Mouse (Mus musculus): ENCODE data around the gene Olfr773. TPM values are rescaled to one million over a fixed set of nuclear protein-coding genes. Genes with fewer than 3 reads are reported as not detected.

Olfr773 gene
- polyA plus RNA-seq (2015; fragmentation: Nextera tagmentation; extraction: Ambion mirVana): not detected in 2 replicates

GRCm38 (mm10) chr10:129187319-129187718 lies at the start of gene Olfr773:
Olfr773 (minus strand) TSS chr10:129187419.

GRCm38 (mm10) chr10:129235904-129236303 lies 48.7 kb upstream of the Olfr773 start, which contains the start of gene Olfr774:
Olfr774 (plus strand) TSS chr10:129236204.

GRCm38 (mm10) chr10:129177821-129178220 lies 9.4 kb downstream of the Olfr773 start, which contains the start of gene Olfr772:
Olfr772 (minus strand) TSS chr10:129177921.

DNA sequence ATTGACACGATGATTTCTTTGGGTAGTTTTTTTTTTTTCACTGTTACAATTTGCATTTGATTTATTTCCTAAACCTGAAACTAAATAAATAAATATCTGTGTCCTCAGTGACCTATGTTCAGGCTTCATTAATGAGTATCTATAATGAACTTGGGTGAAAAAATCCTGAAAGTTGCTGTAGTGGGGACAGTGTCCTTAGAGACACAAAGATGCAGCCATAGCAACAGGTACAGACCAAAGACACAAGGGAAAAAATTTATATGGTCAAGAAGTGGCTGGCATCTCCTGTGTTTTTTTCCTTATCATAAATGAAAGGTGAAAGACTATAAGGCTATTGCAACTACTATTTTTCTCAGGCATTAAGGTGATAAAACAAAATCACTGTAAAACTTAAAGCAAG lies 22.6 kb downstream of the Olfr773 start, which contains the start of gene Olfr771:
Gene Olfr771 (minus strand): TSS at position 101 of the 400 bp plus-strand sequence.

GRCm38 (mm10) chr10:129138898-129139297 lies 48.3 kb downstream of the Olfr773 start, which contains the start of gene Olfr770:
Olfr770 (minus strand) TSS chr10:129138998.

Other genes starting within 250 kb of the Olfr773 start
- gene Mettl7b, start 226.4 kb downstream of the Olfr773 start, polyA plus RNA-seq (2015; fragmentation: Nextera tagmentation; extraction: Ambion mirVana): not detected in 2 replicates
- gene Olfr9, start 198.0 kb downstream of the Olfr773 start, polyA plus RNA-seq (2015; fragmentation: Nextera tagmentation; extraction: Ambion mirVana): not detected in 2 replicates
- gene Olfr763, start 176.6 kb downstream of the Olfr773 start, polyA plus RNA-seq (2015; fragmentation: Nextera tagmentation; extraction: Ambion mirVana): not detected in 2 replicates
- gene Olfr764-ps1, start 147.5 kb downstream of the Olfr773 start, polyA plus RNA-seq (2015; fragmentation: Nextera tagmentation; extraction: Ambion mirVana): not detected in 2 replicates
- gene Olfr765, start 137.4 kb downstream of the Olfr773 start, polyA plus RNA-seq (2015; fragmentation: Nextera tagmentation; extraction: Ambion mirVana): not detected in 2 replicates
- gene Olfr766-ps1, start 118.4 kb downstream of the Olfr773 start, polyA plus RNA-seq (2015; fragmentation: Nextera tagmentation; extraction: Ambion mirVana): not detected in 2 replicates
- gene Olfr767, start 104.5 kb downstream of the Olfr773 start, polyA plus RNA-seq (2015; fragmentation: Nextera tagmentation; extraction: Ambion mirVana): not detected in 2 replicates
- gene Olfr768, start 88.0 kb downstream of the Olfr773 start, polyA plus RNA-seq (2015; fragmentation: Nextera tagmentation; extraction: Ambion mirVana): not detected in 2 replicates
- gene Olfr769, start 69.6 kb downstream of the Olfr773 start, polyA plus RNA-seq (2015; fragmentation: Nextera tagmentation; extraction: Ambion mirVana): not detected in 2 replicates
- not detected in 2 replicates for gene Olfr770, start 48.4 kb downstream of the Olfr773 start, polyA plus RNA-seq (2015; fragmentation: Nextera tagmentation; extraction: Ambion mirVana)
- gene Olfr771, start 22.7 kb downstream of the Olfr773 start, polyA plus RNA-seq (2015; fragmentation: Nextera tagmentation; extraction: Ambion mirVana): not detected in 2 replicates
- gene Olfr772, start 9.5 kb downstream of the Olfr773 start, polyA plus RNA-seq (2015; fragmentation: Nextera tagmentation; extraction: Ambion mirVana): not detected in 2 replicates
- gene Olfr774, start 48.8 kb upstream of the Olfr773 start, polyA plus RNA-seq (2015; fragmentation: Nextera tagmentation; extraction: Ambion mirVana): not detected in 2 replicates
- not detected in 2 replicates for gene Olfr775, start 61.0 kb upstream of the Olfr773 start, polyA plus RNA-seq (2015; fragmentation: Nextera tagmentation; extraction: Ambion mirVana)
- gene Olfr776, start 71.7 kb upstream of the Olfr773 start, polyA plus RNA-seq (2015; fragmentation: Nextera tagmentation; extraction: Ambion mirVana): not detected in 2 replicates
- gene Olfr777, start 84.1 kb upstream of the Olfr773 start, polyA plus RNA-seq (2015; fragmentation: Nextera tagmentation; extraction: Ambion mirVana): not detected in 2 replicates
- gene Olfr780, start 130.7 kb upstream of the Olfr773 start, polyA plus RNA-seq (2015; fragmentation: Nextera tagmentation; extraction: Ambion mirVana): not detected in 2 replicates
- not detected in 2 replicates for gene Olfr781, start 141.4 kb upstream of the Olfr773 start, polyA plus RNA-seq (2015; fragmentation: Nextera tagmentation; extraction: Ambion mirVana)
- gene Olfr782, start 161.4 kb upstream of the Olfr773 start, polyA plus RNA-seq (2015; fragmentation: Nextera tagmentation; extraction: Ambion mirVana): not detected in 2 replicates
- gene Olfr784, start 196.7 kb upstream of the Olfr773 start, polyA plus RNA-seq (2015; fragmentation: Nextera tagmentation; extraction: Ambion mirVana): 0.10 and 0.14 TPM in 2 replicates
- gene Olfr785, start 218.0 kb upstream of the Olfr773 start, polyA plus RNA-seq (2015; fragmentation: Nextera tagmentation; extraction: Ambion mirVana): not detected in 2 replicates
- gene Olfr786, start 239.9 kb upstream of the Olfr773 start, polyA plus RNA-seq (2015; fragmentation: Nextera tagmentation; extraction: Ambion mirVana): not detected in 2 replicates